Mouse (Mus musculus): ENCODE measurements around the gene Tnrc6c. TPM values are rescaled to one million over a fixed set of nuclear protein-coding genes. Genes with fewer than 3 reads are reported as not detected.

Gene Tnrc6c
- polyA plus RNA-seq, 1 experiment from 2014 or later = 20.0 TPM

DNA sequence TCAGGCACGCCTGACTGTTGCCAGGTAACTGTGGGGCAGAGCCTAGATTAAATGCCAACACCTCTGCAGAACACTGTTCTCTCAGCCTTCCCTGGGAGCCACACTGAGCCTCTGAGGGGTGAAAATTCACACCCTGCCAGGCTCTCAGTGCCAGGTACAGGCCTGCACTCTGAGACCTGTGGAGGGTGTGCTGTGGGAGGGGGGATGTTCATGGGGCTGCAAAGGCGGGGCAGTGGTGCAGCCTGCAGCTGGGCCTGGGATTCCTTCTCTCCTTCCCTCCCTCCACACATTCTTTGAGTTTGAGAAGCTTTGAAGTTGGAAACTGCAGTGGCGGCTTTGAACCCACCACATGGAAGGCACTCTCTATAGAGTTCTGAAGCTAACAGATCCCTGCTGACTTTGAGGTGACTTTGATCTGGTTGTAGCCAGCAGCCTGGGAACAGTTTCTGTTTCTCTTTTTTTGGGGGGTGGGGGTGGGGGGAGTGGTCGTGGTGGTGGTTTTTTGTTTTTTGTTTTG, 140.0 kb downstream of the Tnrc6c start:
- Histone ChIP-seq H3K4me1 (ENCODE audit: control insufficient read depth, insufficient read depth, low read length) (no peaks in the 10 kb centered on the region), H3K27ac (ENCODE audit: low read depth, low read length) (no peak overlapping the region), H3K27me3 (replicated peaks; ENCODE audit: control insufficient read depth, insufficient read depth, low read length) (0 out of 2 replicates have a peak, but pooled peaks cover 5% of the 10 kb centered on the region), H3K9me3 (replicated peaks; ENCODE audit: control insufficient read depth, low read length) (no peaks in the 10 kb centered on the region), H3K9ac (ENCODE audit: low read length) (no peak overlapping the region), H3K36me3 (ENCODE audit: control insufficient read depth, insufficient read depth, low read length) (no peaks in the 10 kb centered on the region), H3K4me3 (ENCODE audit: low read depth, low read length) (no peak overlapping the region), H3K4me2 (ENCODE audit: low read length) (no peak overlapping the region)
- ATAC-seq = no peak
- WGBS = 56% methylated on average over 4 of the region's 4 CpGs
- DNase-seq (ENCODE audit: low spot score) = no peak

DNA sequence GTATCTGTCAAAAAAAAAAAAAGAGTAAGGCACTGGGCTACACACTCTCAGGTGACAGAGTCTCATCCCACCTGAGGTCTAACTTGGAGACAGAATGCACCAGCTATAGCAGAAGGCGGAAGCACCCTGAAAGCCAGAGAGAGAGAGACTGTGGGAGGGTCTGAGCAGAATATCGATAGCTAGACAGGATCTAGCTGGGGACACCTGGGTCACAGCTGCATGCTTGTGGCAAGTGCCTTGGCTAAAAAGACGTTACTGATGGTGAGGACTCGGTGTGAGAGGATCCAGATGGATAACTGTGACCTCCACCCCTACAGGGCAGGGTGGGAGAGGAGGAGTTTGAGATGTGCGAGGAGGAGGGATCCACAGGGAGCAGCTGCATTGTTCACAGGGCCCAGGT, 142.9 kb downstream of the Tnrc6c start:
- ATAC-seq = no peak
- no peak overlapping the region for H3K4me3 ChIP-seq (ENCODE audit: low read depth, low read length)
- no peaks in the 10 kb centered on the region for H3K4me1 ChIP-seq (ENCODE audit: control insufficient read depth, insufficient read depth, low read length)
- 0 out of 2 replicates have a peak, but pooled peaks cover 3% of the 10 kb centered on the region for H3K27me3 ChIP-seq (replicated peaks; ENCODE audit: control insufficient read depth, insufficient read depth, low read length)
- H3K9ac ChIP-seq (ENCODE audit: low read length) = no peak overlapping the region
- H3K36me3 ChIP-seq (ENCODE audit: control insufficient read depth, insufficient read depth, low read length) = no peaks in the 10 kb centered on the region
- DNase-seq (ENCODE audit: low spot score) = no peak
- WGBS = 51% methylated on average over 5 of the region's 5 CpGs
- H3K27ac ChIP-seq (ENCODE audit: low read depth, low read length) = no peak overlapping the region
- no peaks in the 10 kb centered on the region for H3K9me3 ChIP-seq (replicated peaks; ENCODE audit: control insufficient read depth, low read length)
- H3K4me2 ChIP-seq (ENCODE audit: low read length) = no peak overlapping the region

- H3K4me1 ChIP-seq (ENCODE audit: control insufficient read depth, insufficient read depth, low read length) = no peaks in the 10 kb centered on the region
- H3K9ac ChIP-seq (ENCODE audit: low read length) = no peak within 1 kb of the TSS
- H3K4me2 ChIP-seq (ENCODE audit: low read length) = no peak within 1 kb of the TSS
- no peaks in the 10 kb centered on the region for H3K27me3 ChIP-seq (replicated peaks; ENCODE audit: control insufficient read depth, insufficient read depth, low read length)
- ATAC-seq (no peak), DNase-seq (ENCODE audit: low spot score) (no peak)
- H3K9me3 ChIP-seq (replicated peaks; ENCODE audit: control insufficient read depth, low read length) = no peaks in the 10 kb centered on the region
- 65% methylated on average over 9 of the region's 9 CpGs for WGBS
- H3K27ac ChIP-seq (ENCODE audit: low read depth, low read length) = no peak within 1 kb of the TSS
- H3K36me3 ChIP-seq (ENCODE audit: control insufficient read depth, insufficient read depth, low read length) = no peaks in the 10 kb centered on the region
- no peak within 1 kb of the TSS for H3K4me3 ChIP-seq (ENCODE audit: low read depth, low read length)
These were observed 143.5 kb downstream of the Tnrc6c start, which contains the start of gene 6030468B19Rik for GRCm38 (mm10) chr11:117797511-117798159. 6030468B19Rik (plus strand) TSS chr11:117797660.

DNA sequence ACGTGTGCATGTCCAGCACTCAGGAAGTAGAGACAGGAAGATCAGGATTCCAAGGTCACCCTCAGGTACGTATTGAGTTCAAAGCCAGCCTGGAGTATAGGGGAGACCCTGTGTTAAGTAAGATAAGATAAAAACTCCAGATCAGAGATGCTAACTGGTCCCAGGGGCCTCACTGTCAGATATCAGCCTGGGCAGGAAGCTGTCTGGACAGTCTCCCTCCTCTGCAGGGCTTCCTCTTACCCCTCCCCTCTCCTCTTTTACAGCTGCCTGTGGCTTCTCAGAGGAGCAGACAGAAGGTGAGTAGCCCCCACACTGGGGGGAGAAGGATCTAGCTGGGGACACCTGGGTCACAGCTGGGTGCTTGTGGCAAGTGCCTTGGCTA, 144.1 kb downstream of the Tnrc6c start:
- H3K4me2 ChIP-seq (ENCODE audit: low read length) = no peak overlapping the region
- DNase-seq (ENCODE audit: low spot score) = no peak
- no peaks in the 10 kb centered on the region for H3K4me1 ChIP-seq (ENCODE audit: control insufficient read depth, insufficient read depth, low read length)
- no peak for ATAC-seq
- H3K27ac ChIP-seq (ENCODE audit: low read depth, low read length) = no peak overlapping the region
- no peaks in the 10 kb centered on the region for H3K36me3 ChIP-seq (ENCODE audit: control insufficient read depth, insufficient read depth, low read length)
- H3K9me3 ChIP-seq (replicated peaks; ENCODE audit: control insufficient read depth, low read length) = no peaks in the 10 kb centered on the region
- no peak overlapping the region for H3K9ac ChIP-seq (ENCODE audit: low read length)
- no peaks in the 10 kb centered on the region for H3K27me3 ChIP-seq (replicated peaks; ENCODE audit: control insufficient read depth, insufficient read depth, low read length)
- 79% methylated on average over 2 of the region's 2 CpGs for WGBS
- no peak overlapping the region for H3K4me3 ChIP-seq (ENCODE audit: low read depth, low read length)

DNA sequence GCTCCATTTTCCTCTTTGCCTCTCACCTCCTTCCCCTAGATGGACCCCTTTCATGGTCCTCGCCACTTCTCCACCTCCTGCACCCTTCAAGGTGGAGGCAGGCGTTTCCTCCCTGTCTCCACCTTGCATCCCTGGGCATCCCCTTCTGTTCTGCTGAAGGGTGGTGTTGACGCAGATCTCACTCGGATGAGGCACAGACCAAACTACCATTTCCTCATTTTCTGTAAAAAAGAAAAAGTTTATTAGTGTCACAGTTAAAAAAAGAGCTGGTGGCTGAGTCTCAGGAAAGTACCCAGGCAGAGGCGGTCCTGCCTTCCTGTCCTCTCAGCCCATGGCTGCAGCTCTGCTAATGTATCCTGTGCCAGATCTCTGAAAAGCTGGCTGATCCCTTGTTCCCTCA, 145.1 kb downstream of the Tnrc6c start:
- H3K27ac ChIP-seq (ENCODE audit: low read depth, low read length) = no peak overlapping the region
- no peaks in the 10 kb centered on the region for H3K4me1 ChIP-seq (ENCODE audit: control insufficient read depth, insufficient read depth, low read length)
- H3K9ac ChIP-seq (ENCODE audit: low read length) = no peak overlapping the region
- no peak overlapping the region for H3K4me2 ChIP-seq (ENCODE audit: low read length)
- DNase-seq (ENCODE audit: low spot score) (no peak), ATAC-seq (no peak)
- H3K27me3 ChIP-seq (replicated peaks; ENCODE audit: control insufficient read depth, insufficient read depth, low read length) = no peaks in the 10 kb centered on the region
- 71% methylated on average over 5 of the region's 5 CpGs for WGBS
- H3K4me3 ChIP-seq (ENCODE audit: low read depth, low read length) = no peak overlapping the region
- H3K36me3 ChIP-seq (ENCODE audit: control insufficient read depth, insufficient read depth, low read length) = no peaks in the 10 kb centered on the region
- no peaks in the 10 kb centered on the region for H3K9me3 ChIP-seq (replicated peaks; ENCODE audit: control insufficient read depth, low read length)

- no peaks in the 10 kb centered on the region for H3K27me3 ChIP-seq (replicated peaks; ENCODE audit: control insufficient read depth, insufficient read depth, low read length)
- DNase-seq (ENCODE audit: low spot score) (no peak), ATAC-seq (no peak)
- no peaks in the 10 kb centered on the region for H3K9me3 ChIP-seq (replicated peaks; ENCODE audit: control insufficient read depth, low read length)
- H3K27ac ChIP-seq (ENCODE audit: low read depth, low read length) = no peak overlapping the region
- no peaks in the 10 kb centered on the region for H3K36me3 ChIP-seq (ENCODE audit: control insufficient read depth, insufficient read depth, low read length)
- no peak overlapping the region for H3K9ac ChIP-seq (ENCODE audit: low read length)
- H3K4me2 ChIP-seq (ENCODE audit: low read length) = no peak overlapping the region
- WGBS = 88% methylated on average over 7 of the region's 7 CpGs
- no peaks in the 10 kb centered on the region for H3K4me1 ChIP-seq (ENCODE audit: control insufficient read depth, insufficient read depth, low read length)
- no peak overlapping the region for H3K4me3 ChIP-seq (ENCODE audit: low read depth, low read length)
These were observed 145.9 kb downstream of the Tnrc6c start for GRCm38 (mm10) chr11:117800038-117800437.

DNA sequence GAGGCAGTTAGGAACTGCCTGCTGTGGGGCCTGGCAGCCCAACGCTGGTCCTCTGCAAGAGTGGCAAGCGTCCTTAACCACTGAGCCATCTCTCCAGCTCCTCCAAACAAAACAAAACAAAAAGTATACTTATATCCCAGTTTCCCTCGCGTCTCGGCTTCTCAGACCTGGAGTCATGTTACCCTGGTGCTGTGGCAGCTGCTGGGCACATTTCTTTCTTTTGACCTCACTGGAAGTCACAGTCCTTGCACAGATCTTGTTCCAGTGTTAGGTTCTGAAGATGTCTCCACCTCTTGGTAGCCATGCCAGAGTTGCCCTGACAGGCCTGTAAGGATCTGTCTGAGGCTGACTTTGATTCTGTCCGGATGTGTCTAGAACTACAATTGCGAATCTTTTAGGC, 147.6 kb downstream of the Tnrc6c start:
- Histone ChIP-seq H3K27ac (ENCODE audit: low read depth, low read length) (no peak overlapping the region), H3K4me2 (ENCODE audit: low read length) (no peak overlapping the region), H3K9ac (ENCODE audit: low read length) (no peak overlapping the region), H3K4me3 (ENCODE audit: low read depth, low read length) (no peak overlapping the region), H3K9me3 (replicated peaks; ENCODE audit: control insufficient read depth, low read length) (no peaks in the 10 kb centered on the region), H3K27me3 (replicated peaks; ENCODE audit: control insufficient read depth, insufficient read depth, low read length) (no peaks in the 10 kb centered on the region), H3K36me3 (ENCODE audit: control insufficient read depth, insufficient read depth, low read length) (no peaks in the 10 kb centered on the region), H3K4me1 (ENCODE audit: control insufficient read depth, insufficient read depth, low read length) (no peaks in the 10 kb centered on the region)
- 77% methylated on average over 7 of the region's 7 CpGs for WGBS
- DNase-seq (ENCODE audit: low spot score) (no peak), ATAC-seq (no peak)

DNA sequence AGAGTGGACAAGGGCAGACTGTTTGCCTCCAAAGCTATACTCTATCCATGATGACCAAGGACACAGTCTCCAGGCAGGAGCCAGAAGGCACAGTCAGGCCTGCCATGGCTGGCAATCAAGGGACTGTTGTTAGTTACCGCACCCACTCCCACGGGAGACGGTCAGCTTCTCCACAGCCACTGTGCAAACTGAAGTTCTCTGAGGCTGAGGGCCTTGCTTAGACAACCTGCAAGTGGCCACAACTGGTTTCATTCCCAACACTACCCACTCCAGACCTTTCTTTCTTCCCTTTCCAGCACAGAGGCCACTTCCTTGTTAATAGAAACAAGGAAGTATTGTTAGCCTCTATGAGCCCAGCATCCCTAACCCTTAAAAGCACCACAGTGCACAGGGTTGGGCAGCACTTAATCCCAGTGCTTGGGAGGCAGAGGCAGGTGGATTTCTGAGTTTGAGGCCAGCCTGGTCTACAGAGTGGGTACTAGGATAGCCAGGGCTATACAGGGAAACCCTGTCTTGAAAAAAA, 149.1 kb downstream of the Tnrc6c start:
- H3K9ac ChIP-seq (ENCODE audit: low read length) = no peak overlapping the region
- no peak overlapping the region for H3K4me2 ChIP-seq (ENCODE audit: low read length)
- H3K9me3 ChIP-seq (replicated peaks; ENCODE audit: control insufficient read depth, low read length) = no peaks in the 10 kb centered on the region
- H3K36me3 ChIP-seq (ENCODE audit: control insufficient read depth, insufficient read depth, low read length) = no peaks in the 10 kb centered on the region
- H3K4me3 ChIP-seq (ENCODE audit: low read depth, low read length) = no peak overlapping the region
- H3K4me1 ChIP-seq (ENCODE audit: control insufficient read depth, insufficient read depth, low read length) = no peaks in the 10 kb centered on the region
- H3K27ac ChIP-seq (ENCODE audit: low read depth, low read length) = no peak overlapping the region
- WGBS = 94% methylated on average over 3 of the region's 3 CpGs
- H3K27me3 ChIP-seq (replicated peaks; ENCODE audit: control insufficient read depth, insufficient read depth, low read length) = no peaks in the 10 kb centered on the region
- no peak for DNase-seq (ENCODE audit: low spot score)
- ATAC-seq = no peak

DNA sequence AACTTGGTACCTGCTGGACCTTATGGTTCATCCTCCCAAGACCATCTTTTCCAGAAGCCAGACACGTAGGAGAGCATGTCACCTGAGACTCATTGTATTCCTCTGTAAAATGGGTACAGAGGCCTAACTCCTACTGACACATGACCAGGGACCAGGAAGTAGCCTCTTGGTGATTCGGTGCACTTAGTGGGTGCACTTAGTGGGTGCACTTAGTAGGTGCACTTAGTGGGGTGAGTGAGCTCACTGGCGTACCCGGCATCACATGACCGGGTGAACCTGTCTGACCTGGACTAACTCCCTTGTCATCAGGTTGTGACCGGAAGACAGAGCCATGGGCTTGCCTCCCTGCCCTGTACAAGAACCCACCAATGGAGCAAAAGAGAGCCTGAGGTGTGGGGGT, 152.7 kb downstream of the Tnrc6c start:
- Histone ChIP-seq H3K4me2 (ENCODE audit: low read length) (no peak overlapping the region), H3K9ac (ENCODE audit: low read length) (no peak overlapping the region), H3K27me3 (replicated peaks; ENCODE audit: control insufficient read depth, insufficient read depth, low read length) (no peaks in the 10 kb centered on the region), H3K4me1 (ENCODE audit: control insufficient read depth, insufficient read depth, low read length) (peaks cover 15% of the 10 kb centered on the region), H3K9me3 (replicated peaks; ENCODE audit: control insufficient read depth, low read length) (no peaks in the 10 kb centered on the region), H3K27ac (ENCODE audit: low read depth, low read length) (no peak overlapping the region), H3K36me3 (ENCODE audit: control insufficient read depth, insufficient read depth, low read length) (no peaks in the 10 kb centered on the region), H3K4me3 (ENCODE audit: low read depth, low read length) (no peak overlapping the region)
- ATAC-seq (no peak), DNase-seq (ENCODE audit: low spot score) (no peak)
- WGBS = 93% methylated on average over 6 of the region's 6 CpGs
